Mouse (Mus musculus) hindbrain, postnatal 0 days (tissue): Measurements from ENCODE around the gene Isg15. TPM values are rescaled to one million over a fixed set of nuclear protein-coding genes. Genes with fewer than 3 reads are reported as not detected.

Experiments
- ATAC-seq: fragments of 200-750 bp; cut with Nextera tagmentation; 2 replicates; pipeline ENCODE4 v1.8.0; 2017; ENCODE audit warnings: mild to moderate bottlenecking, moderate TSS enrichment, moderate library complexity
- DNase-seq: peaks from one replicate; pipeline ENCODE4 v3.0.0-alpha.2; 2015; ENCODE audit warnings: low spot score
- H3K27ac ChIP-seq: fragments of 300-500 bp; sonication (generic); 2 replicates; pipeline ENCODE4 v1.5.1; 2014; ENCODE audit warnings: mild to moderate bottlenecking
- H3K27me3 ChIP-seq: fragments of 300-500 bp; sonication (generic); 2 replicates; pipeline ENCODE4 v1.6.1; 2014; ENCODE audit warnings: low read length, mixed read lengths; ENCODE audit not compliant: insufficient read depth
- H3K36me3 ChIP-seq: fragments of 300-500 bp; sonication (generic); 2 replicates; pipeline ENCODE4 v1.6.1; 2014; ENCODE audit warnings: low read length, mixed read lengths; ENCODE audit not compliant: insufficient read depth
- H3K4me1 ChIP-seq: fragments of 300-500 bp; sonication (generic); 2 replicates; pipeline ENCODE4 v1.6.1; 2014; ENCODE audit warnings: antibody characterized with exemption, low read length, mixed read lengths; ENCODE audit not compliant: insufficient read depth
- H3K4me2 ChIP-seq: fragments of 300-500 bp; sonication (generic); 2 replicates; pipeline ENCODE4 v1.6.1; 2014; ENCODE audit warnings: low read depth, mild to moderate bottlenecking, low read length, moderate library complexity, mixed read lengths
- H3K4me3 ChIP-seq: fragments of 300-500 bp; sonication (generic); 2 replicates; pipeline ENCODE4 v1.5.1; 2014; ENCODE audit warnings: low read length
- H3K9ac ChIP-seq: fragments of 300-500 bp; sonication (generic); replicated peaks from 2 replicates; pipeline ENCODE4 v1.6.1; 2014; ENCODE audit warnings: mild to moderate bottlenecking, low read length, moderate library complexity, mixed read lengths
- H3K9me3 ChIP-seq: fragments of 300-500 bp; sonication (generic); 2 replicates; pipeline ENCODE4 v1.6.1; 2016; ENCODE audit warnings: low read length, mixed read lengths
- CTCF ChIP-seq: IDR thresholded peaks from 2 replicates; pipeline ENCODE4 v1.5.1; 2016; ENCODE audit warnings: antibody characterized with exemption, control low read depth, low read depth
- whole genome bisulfite sequencing: fragments of 180-500 bp; shearing (Covaris S2); extraction: QIAGEN DNeasy Blood & Tissue Kit; methylation state at CpG from one replicate; pipeline ENCODE4 v1.1.7; 2014; 5-methylcytosine and 5-hydroxymethylcytosine counted together
- polyA plus RNA-seq: library from polyadenylated mRNA; unstranded; fragments of >200 nt; fragmentation: Nextera tagmentation; extraction: Ambion mirVana; gene quantifications from 2 replicates; pipeline ENCODE4 v1.2.1, GENCODE M21; 2015
- total RNA-seq: library from RNA; depleted of rRNA; stranded (reverse); fragments of >200 nt; gene quantifications from 2 replicates; pipeline ENCODE4 v1.2.3, GENCODE M21; 2014

Isg15 gene
- total and polyA plus RNA-seq, 2 experiments from 2014 or later = 3.2 to 4.5 TPM

DNA sequence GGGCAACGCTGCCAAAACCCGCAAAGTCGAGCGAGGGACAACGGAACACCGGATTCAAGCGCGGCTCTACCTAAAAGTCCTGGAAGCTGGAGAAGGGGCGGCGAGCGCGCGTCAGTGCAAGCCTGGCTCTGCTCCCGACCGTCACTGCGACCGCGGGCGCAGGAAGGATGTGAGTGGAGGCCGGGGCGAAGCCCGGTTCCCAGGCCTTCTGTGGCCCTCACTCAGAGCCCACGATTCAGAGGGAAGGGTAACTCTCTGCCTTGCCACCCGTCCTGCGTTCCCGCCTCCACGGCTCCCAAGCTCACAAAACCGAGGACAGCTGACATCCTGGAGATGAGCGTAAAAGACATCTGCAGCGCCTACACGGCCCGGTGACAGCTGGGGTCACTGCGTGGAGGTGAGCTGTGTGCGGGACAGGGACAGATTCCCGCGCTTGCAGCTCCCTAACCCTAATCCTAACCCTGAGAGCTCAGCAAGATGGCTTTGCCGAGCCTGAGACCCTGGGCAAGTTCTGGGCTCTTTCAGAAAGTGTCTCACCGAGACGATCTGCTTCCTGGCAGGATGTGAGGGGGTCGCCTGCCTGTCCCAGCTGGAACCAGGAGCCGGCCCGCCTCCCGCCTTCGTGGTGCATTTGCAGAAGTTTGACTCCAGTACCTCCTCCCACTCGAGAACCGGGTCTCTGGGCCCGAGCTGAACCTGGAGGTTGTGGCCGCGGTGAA, 3.0 kb upstream of the Isg15 start:
- Histone ChIP-seq H3K9ac (peak overlapping the region; percentile 78), H3K4me2 (peak overlapping the region; percentile 94), H3K9me3 (no peaks in the 10 kb centered on the region), H3K4me3 (peak overlapping the region; percentile 59), H3K27ac (peak overlapping the region; percentile 82), H3K4me1 (no peaks in the 10 kb centered on the region), H3K27me3 (no peaks in the 10 kb centered on the region), H3K36me3 (no peaks in the 10 kb centered on the region)
- DNase-seq (peak; percentile 51), ATAC-seq (peak; percentile 61)
- TF ChIP-seq CTCF = no peak
- WGBS = under 1% methylated on average over 48 of the region's 49 CpGs

- Histone ChIP-seq H3K27me3 (no peaks in the 10 kb centered on the region), H3K36me3 (no peaks in the 10 kb centered on the region), H3K27ac (peak within 1 kb of the TSS; percentile 82), H3K9me3 (no peaks in the 10 kb centered on the region), H3K4me1 (no peaks in the 10 kb centered on the region), H3K4me3 (peak within 1 kb of the TSS; percentile 59), H3K4me2 (peak within 1 kb of the TSS; percentile 94), H3K9ac (peak within 1 kb of the TSS; percentile 78)
- ATAC-seq (peak; percentile 86), DNase-seq (peak; percentile 84)
- no peak for TF ChIP-seq CTCF
- under 1% methylated on average over 33 of the region's 39 CpGs for WGBS
These were observed 2.4 kb upstream of the Isg15 start, which contains the start of gene AW011738 for GRCm38 (mm10) chr4:156203001-156203412. TSS of gene AW011738 (plus strand) at chr4:156203304.

GRCm38 (mm10) chr4:156202462-156202893, 1.9 kb upstream of the Isg15 start:
- peak overlapping the region; percentile 94 for H3K4me2 ChIP-seq
- DNase-seq (no peak), ATAC-seq (no peak)
- no peak for TF ChIP-seq CTCF
- no peaks in the 10 kb centered on the region for H3K36me3 ChIP-seq
- H3K9ac ChIP-seq = peak overlapping the region; percentile 78; the same call in 1 of the 2 replicates
- no peaks in the 10 kb centered on the region for H3K4me1 ChIP-seq
- H3K27ac ChIP-seq = peak overlapping the region; percentile 77
- no peaks in the 10 kb centered on the region for H3K27me3 ChIP-seq
- H3K9me3 ChIP-seq = no peaks in the 10 kb centered on the region
- WGBS = 35% methylated on average over 12 of the region's 12 CpGs
- H3K4me3 ChIP-seq = peak overlapping the region; percentile 59

DNA sequence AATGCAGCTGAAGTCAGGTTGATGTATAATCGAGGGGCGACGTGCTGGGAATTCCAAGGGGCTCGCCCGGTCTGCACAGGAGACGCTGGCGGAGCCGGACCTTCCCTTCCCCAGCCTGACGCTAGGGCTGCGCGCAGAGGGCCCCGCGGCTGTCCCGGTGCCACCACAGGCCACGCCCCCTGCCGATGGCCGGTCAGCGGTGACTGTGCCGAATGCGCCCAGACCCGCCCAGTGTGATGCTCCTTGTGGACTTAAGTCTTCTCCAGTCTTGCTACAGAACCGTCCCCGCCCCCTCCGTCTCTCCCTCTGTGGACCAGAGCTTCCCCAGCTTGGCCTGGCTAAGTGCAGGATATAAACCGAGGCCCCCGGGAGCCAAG, 2.8 kb downstream of the Isg15 start:
- H3K9ac ChIP-seq = peak overlapping the region; percentile 85
- DNase-seq (peak; percentile 94), ATAC-seq (peak; percentile 95)
- H3K9me3 ChIP-seq = no peaks in the 10 kb centered on the region
- H3K27me3 ChIP-seq = no peaks in the 10 kb centered on the region
- peak overlapping the region; percentile 88 for H3K27ac ChIP-seq
- H3K4me2 ChIP-seq = peak overlapping the region; percentile 97
- peak overlapping the region; percentile 86 for H3K4me3 ChIP-seq
- peaks cover 20% of the 10 kb centered on the region for H3K4me1 ChIP-seq
- no peaks in the 10 kb centered on the region for H3K36me3 ChIP-seq
- TF ChIP-seq CTCF = peak; percentile 39; the same call in 1 of the 2 replicates
- 0% methylated on average over 15 of the region's 26 CpGs for WGBS

GRCm38 (mm10) chr4:156197131-156197828, 3.3 kb downstream of the Isg15 start, which contains the start of gene Agrn:
TSS of gene Agrn (minus strand) at chr4:156197488.
- Histone ChIP-seq H3K9ac (peak within 1 kb of the TSS; percentile 85), H3K27me3 (no peaks in the 10 kb centered on the region), H3K27ac (peak within 1 kb of the TSS; percentile 88), H3K9me3 (no peaks in the 10 kb centered on the region), H3K36me3 (no peaks in the 10 kb centered on the region), H3K4me1 (peaks cover 24% of the 10 kb centered on the region), H3K4me3 (peak within 1 kb of the TSS; percentile 86), H3K4me2 (peak within 1 kb of the TSS; percentile 97)
- WGBS = under 1% methylated on average over 38 of the region's 88 CpGs
- DNase-seq (no peak), ATAC-seq (peak; percentile 89)
- no peak for TF ChIP-seq CTCF

DNA sequence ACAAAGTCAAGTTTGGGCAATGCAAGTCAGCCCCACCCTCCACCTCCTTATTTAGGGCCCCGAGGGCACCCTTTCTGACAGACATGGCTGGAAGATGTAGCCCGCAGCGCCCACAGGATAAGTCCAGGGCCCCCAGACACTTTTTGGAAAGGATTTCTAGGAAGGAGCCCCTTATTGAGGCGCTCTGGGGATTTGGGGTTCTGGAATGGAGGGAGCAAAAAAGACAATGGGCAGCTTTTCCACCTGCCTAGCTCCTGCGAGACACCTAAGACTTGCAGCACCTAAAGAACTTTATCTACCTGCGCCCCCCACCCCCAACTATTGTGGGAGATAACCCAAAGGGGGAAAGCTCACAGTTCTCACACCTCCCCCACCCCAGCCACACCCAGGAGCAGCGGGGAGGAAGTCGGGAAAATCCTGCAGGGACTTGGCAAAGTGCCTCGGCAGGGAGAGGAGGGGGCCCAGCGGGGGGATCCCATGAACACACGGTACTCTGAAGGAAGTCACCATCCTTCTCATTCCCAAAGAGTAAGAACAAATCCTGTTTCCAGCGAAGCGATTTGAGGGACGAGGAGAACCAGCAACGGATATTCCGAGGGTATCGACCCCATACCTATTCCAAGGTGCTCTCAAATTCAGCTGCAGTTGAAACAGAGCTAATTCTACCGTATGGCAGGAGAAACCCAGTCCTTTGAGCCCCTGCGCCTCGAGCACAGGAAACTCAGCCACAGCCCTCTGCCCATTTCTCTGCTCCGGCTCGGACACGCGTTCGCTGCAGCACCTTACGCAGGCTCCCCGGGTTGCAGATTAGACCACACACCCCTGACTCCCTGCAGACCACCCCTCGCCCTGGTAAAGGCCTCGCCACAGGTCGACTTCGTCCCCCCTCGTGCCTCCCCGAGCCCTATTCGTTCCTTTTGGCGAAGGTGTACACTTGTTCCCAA, 4.4 kb downstream of the Isg15 start:
- Histone ChIP-seq H3K4me2 (peak overlapping the region; percentile 97), H3K4me1 (peaks cover 28% of the 10 kb centered on the region), H3K27ac (peak overlapping the region; percentile 76), H3K9me3 (no peaks in the 10 kb centered on the region), H3K9ac (peak overlapping the region; percentile 85), H3K27me3 (no peaks in the 10 kb centered on the region), H3K4me3 (peak overlapping the region; percentile 86), H3K36me3 (no peaks in the 10 kb centered on the region)
- WGBS = 4% methylated on average over 35 of the region's 35 CpGs
- DNase-seq = peak; percentile 69
- ATAC-seq = no peak
- no peak for TF ChIP-seq CTCF
